Mouse (Mus musculus) forebrain, embryonic 14.5 days (tissue): ENCODE results near the gene Rab21. TPM values are rescaled to one million over a fixed set of nuclear protein-coding genes. Genes with fewer than 3 reads are reported as not detected.

Experiments used
- ATAC-seq: fragments of 200-750 bp; cut with Nextera tagmentation; 2 replicates; pipeline ENCODE4 v1.8.0; 2017; ENCODE audit warnings: mild to moderate bottlenecking, moderate library complexity
- DNase-seq: peaks from one replicate; pipeline ENCODE4 v3.0.0-alpha.2; 2015; ENCODE audit warnings: low spot score
- H3K27ac ChIP-seq: fragments of 300-500 bp; sonication (generic); 2 replicates; pipeline ENCODE4 v1.5.1; 2014; ENCODE audit warnings: low read depth, mild to moderate bottlenecking, control low read depth, low read length, moderate library complexity
- H3K27me3 ChIP-seq: fragments of 300-500 bp; sonication (generic); replicated peaks from 2 replicates; pipeline ENCODE4 v1.6.1; 2014; ENCODE audit warnings: low read length, control low read depth, mixed read lengths; ENCODE audit not compliant: control insufficient read depth, insufficient read depth
- H3K36me3 ChIP-seq: fragments of 300-500 bp; sonication (generic); 2 replicates; pipeline ENCODE4 v1.6.1; 2014; ENCODE audit warnings: low read length, control low read depth; ENCODE audit not compliant: control insufficient read depth, insufficient read depth
- H3K4me1 ChIP-seq: fragments of 300-500 bp; sonication (generic); 2 replicates; pipeline ENCODE4 v1.6.1; 2014; ENCODE audit warnings: antibody characterized with exemption, low read length, control low read depth; ENCODE audit not compliant: control insufficient read depth, insufficient read depth
- H3K4me2 ChIP-seq: fragments of 300-500 bp; sonication (generic); 2 replicates; pipeline ENCODE4 v1.6.1; 2014; ENCODE audit warnings: mild to moderate bottlenecking, control low read depth, low read length
- H3K4me3 ChIP-seq: fragments of 300-500 bp; sonication (generic); 2 replicates; pipeline ENCODE4 v1.5.1; 2014; ENCODE audit warnings: low read depth, low read length, control low read depth
- H3K9ac ChIP-seq: fragments of 300-500 bp; sonication (generic); 2 replicates; pipeline ENCODE4 v1.6.1; 2014; ENCODE audit warnings: mild to moderate bottlenecking, low read length, control low read depth, moderate library complexity
- H3K9me3 ChIP-seq: fragments of 300-500 bp; sonication (generic); replicated peaks from 2 replicates; pipeline ENCODE4 v1.6.1; 2016; ENCODE audit warnings: low read length, control low read depth, mixed read lengths; ENCODE audit not compliant: control insufficient read depth
- WGBS: fragments of 180-500 bp; shearing (Covaris S2); extraction: QIAGEN DNeasy Blood & Tissue Kit; methylation state at CpG from one replicate; pipeline ENCODE4 v1.1.7; 2014; 5-methylcytosine and 5-hydroxymethylcytosine counted together
- polyA plus RNA-seq: library from polyadenylated mRNA; unstranded; fragments of >200 nt; fragmentation: Nextera tagmentation; extraction: Ambion mirVana; gene quantifications from 2 replicates; pipeline ENCODE4 v1.2.1, GENCODE M21; 2014

Gene Rab21
- polyA plus RNA-seq, 1 experiment from 2014 or later, result 10.6 TPM

- no peak overlapping the region for H3K27ac ChIP-seq
- no peaks in the 10 kb centered on the region for H3K4me1 ChIP-seq
- no peaks in the 10 kb centered on the region for H3K27me3 ChIP-seq
- no peak overlapping the region for H3K4me2 ChIP-seq
- H3K9me3 ChIP-seq, result no peaks in the 10 kb centered on the region
- WGBS, result 92% methylated on average over 4 of the region's 4 CpGs
- H3K4me3 ChIP-seq, result no peak overlapping the region
- DNase-seq, result no peak
- no peak for ATAC-seq
- H3K36me3 ChIP-seq, result peaks cover 60% of the 10 kb centered on the region
- no peak overlapping the region for H3K9ac ChIP-seq
Measured at GRCm38 (mm10) chr10:115298683-115299082, 16.7 kb downstream of the Rab21 start.

- Histone ChIP-seq H3K9ac (no peak overlapping the region), H3K4me2 (no peak overlapping the region), H3K27ac (no peak overlapping the region), H3K27me3 (no peaks in the 10 kb centered on the region), H3K4me3 (no peak overlapping the region), H3K9me3 (no peaks in the 10 kb centered on the region), H3K4me1 (no peaks in the 10 kb centered on the region), H3K36me3 (peaks cover 70% of the 10 kb centered on the region)
- no peak for ATAC-seq
- DNase-seq, result no peak
- WGBS, result 90% methylated on average over 4 of the region's 5 CpGs
Measured at GRCm38 (mm10) chr10:115297582-115297981, 17.8 kb downstream of the Rab21 start.

- no peaks in the 10 kb centered on the region for H3K27me3 ChIP-seq
- H3K4me3 ChIP-seq, result no peak overlapping the region
- 91% methylated on average over 9 of the region's 9 CpGs for WGBS
- H3K9ac ChIP-seq, result no peak overlapping the region
- no peak for ATAC-seq
- H3K4me2 ChIP-seq, result no peak overlapping the region
- no peak overlapping the region for H3K27ac ChIP-seq
- no peaks in the 10 kb centered on the region for H3K4me1 ChIP-seq
- no peak for DNase-seq
- H3K9me3 ChIP-seq, result no peaks in the 10 kb centered on the region
- peaks cover 75% of the 10 kb centered on the region for H3K36me3 ChIP-seq
Measured at GRCm38 (mm10) chr10:115296401-115296935, 18.9 kb downstream of the Rab21 start.

GRCm38 (mm10) chr10:115295162-115295561 lies 20.2 kb downstream of the Rab21 start:
- H3K4me1 ChIP-seq, result no peaks in the 10 kb centered on the region
- WGBS, result 97% methylated on average over 3 of the region's 3 CpGs
- no peak overlapping the region for H3K4me2 ChIP-seq
- ATAC-seq (no peak), DNase-seq (no peak)
- H3K27me3 ChIP-seq, result no peaks in the 10 kb centered on the region
- H3K9ac ChIP-seq, result no peak overlapping the region
- H3K36me3 ChIP-seq, result peaks cover 69% of the 10 kb centered on the region
- H3K9me3 ChIP-seq, result no peaks in the 10 kb centered on the region
- H3K4me3 ChIP-seq, result no peak overlapping the region
- no peak overlapping the region for H3K27ac ChIP-seq

- Histone ChIP-seq H3K4me1 (no peaks in the 10 kb centered on the region), H3K4me3 (no peak overlapping the region), H3K4me2 (no peak overlapping the region), H3K9ac (no peak overlapping the region), H3K27ac (no peak overlapping the region), H3K9me3 (no peaks in the 10 kb centered on the region), H3K27me3 (no peaks in the 10 kb centered on the region), H3K36me3 (peaks cover 68% of the 10 kb centered on the region)
- 83% methylated on average over 7 of the region's 7 CpGs for WGBS
- no peak for ATAC-seq
- DNase-seq, result no peak
Measured at GRCm38 (mm10) chr10:115294715-115295114, 20.7 kb downstream of the Rab21 start.

GRCm38 (mm10) chr10:115293946-115294345 lies 21.4 kb downstream of the Rab21 start:
- H3K4me3 ChIP-seq, result no peak overlapping the region
- no peaks in the 10 kb centered on the region for H3K9me3 ChIP-seq
- H3K4me2 ChIP-seq, result no peak overlapping the region
- peaks cover 66% of the 10 kb centered on the region for H3K36me3 ChIP-seq
- 90% methylated on average over 7 of the region's 7 CpGs for WGBS
- DNase-seq (no peak), ATAC-seq (no peak)
- no peak overlapping the region for H3K27ac ChIP-seq
- H3K9ac ChIP-seq, result no peak overlapping the region
- no peaks in the 10 kb centered on the region for H3K4me1 ChIP-seq
- H3K27me3 ChIP-seq, result no peaks in the 10 kb centered on the region

DNA sequence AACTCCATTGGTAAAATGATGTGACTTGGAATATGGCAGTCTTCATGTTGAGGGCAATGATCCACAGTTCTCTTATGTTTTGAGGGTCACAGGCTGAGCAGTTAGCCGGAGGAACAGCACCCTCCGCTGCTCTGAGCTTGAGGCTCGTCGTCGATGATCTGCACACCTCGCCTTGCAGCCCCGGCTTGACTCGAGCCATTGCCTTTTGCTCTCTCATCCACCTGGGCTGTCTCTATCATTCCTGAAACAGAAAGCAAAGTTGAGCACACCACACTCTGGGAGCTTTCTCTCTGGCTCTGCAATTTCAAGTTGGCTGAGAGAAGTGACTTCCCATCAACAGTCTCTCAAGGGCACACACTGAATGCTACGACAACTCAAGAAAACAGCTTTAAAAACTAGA lies 24.7 kb downstream of the Rab21 start:
- DNase-seq (no peak), ATAC-seq (no peak)
- no peak overlapping the region for H3K27ac ChIP-seq
- H3K36me3 ChIP-seq, result peaks cover 64% of the 10 kb centered on the region
- no peak overlapping the region for H3K4me2 ChIP-seq
- H3K4me3 ChIP-seq, result no peak overlapping the region
- H3K9ac ChIP-seq, result no peak overlapping the region
- no peaks in the 10 kb centered on the region for H3K9me3 ChIP-seq
- H3K27me3 ChIP-seq, result no peaks in the 10 kb centered on the region
- WGBS, result 93% methylated on average over 9 of the region's 9 CpGs
- H3K4me1 ChIP-seq, result no peaks in the 10 kb centered on the region

- Histone ChIP-seq H3K27ac (no peak overlapping the region), H3K9ac (no peak overlapping the region), H3K27me3 (no peaks in the 10 kb centered on the region), H3K4me1 (no peaks in the 10 kb centered on the region), H3K36me3 (peaks cover 52% of the 10 kb centered on the region), H3K4me3 (no peak overlapping the region), H3K4me2 (no peak overlapping the region), H3K9me3 (no peaks in the 10 kb centered on the region)
- no peak for DNase-seq
- 93% methylated on average over 8 of the region's 8 CpGs for WGBS
- ATAC-seq, result no peak
Measured at GRCm38 (mm10) chr10:115288856-115289255, 26.5 kb downstream of the Rab21 start.

DNA sequence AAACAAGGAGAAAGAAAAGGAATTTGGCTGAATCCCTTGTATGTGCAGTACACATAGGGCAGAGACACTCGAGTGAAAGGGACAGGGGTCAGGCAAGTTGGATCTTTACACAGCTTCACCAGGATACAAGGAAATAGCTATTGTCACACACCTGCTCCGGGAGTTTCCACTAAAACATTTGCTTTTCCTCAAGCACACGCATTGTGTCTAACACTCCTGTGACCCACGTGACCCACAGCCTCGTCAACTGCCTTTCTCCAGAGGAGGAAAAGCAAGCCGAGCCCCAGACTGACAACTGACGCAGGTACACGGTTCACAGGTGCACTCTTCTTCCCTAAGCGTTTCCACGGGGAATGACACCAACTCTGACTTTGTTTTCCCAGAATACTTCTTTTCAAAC lies 31.2 kb downstream of the Rab21 start:
- no peak overlapping the region for H3K4me3 ChIP-seq
- DNase-seq, result no peak
- no peak for ATAC-seq
- H3K36me3 ChIP-seq, result peaks cover 16% of the 10 kb centered on the region; the same call in 1 of the 2 replicates
- 82% methylated on average over 10 of the region's 10 CpGs for WGBS
- H3K4me2 ChIP-seq, result no peak overlapping the region
- no peaks in the 10 kb centered on the region for H3K27me3 ChIP-seq
- H3K4me1 ChIP-seq, result no peaks in the 10 kb centered on the region
- no peak overlapping the region for H3K9ac ChIP-seq
- no peaks in the 10 kb centered on the region for H3K9me3 ChIP-seq
- H3K27ac ChIP-seq, result no peak overlapping the region
